Mouse (Mus musculus) embryonic facial prominence, embryonic 13.5 days (tissue): ENCODE results near the gene Stard5. TPM values are rescaled to one million over a fixed set of nuclear protein-coding genes. Genes with fewer than 3 reads are reported as not detected.
A peak's percentile ranks its signal among the peaks of the same experiment; 100 is the strongest.

ENCODE experiments used
- ATAC-seq: fragments of 200-750 bp; cut with Nextera tagmentation; 2 replicates; pipeline ENCODE4 v1.8.0; 2017; ENCODE audit warnings: low read depth; ENCODE audit not compliant: insufficient number of reproducible peaks, insufficient read depth, low FRiP score, low TSS enrichment
- H3K27ac ChIP-seq: fragments of 300-500 bp; sonication (generic); 2 replicates; pipeline ENCODE4 v1.5.1; 2015; ENCODE audit warnings: moderate library complexity, mild to moderate bottlenecking, inconsistent platforms
- H3K27me3 ChIP-seq: fragments of 300-500 bp; sonication (generic); 2 replicates; pipeline ENCODE4 v1.6.1; 2015; ENCODE audit warnings: mild to moderate bottlenecking, inconsistent platforms
- H3K36me3 ChIP-seq: fragments of 300-500 bp; sonication (generic); 2 replicates; pipeline ENCODE4 v1.6.1; 2015; ENCODE audit warnings: mild to moderate bottlenecking, inconsistent platforms
- H3K4me1 ChIP-seq: fragments of 300-500 bp; sonication (generic); 2 replicates; pipeline ENCODE4 v1.6.1; 2015; ENCODE audit warnings: inconsistent platforms
- H3K4me2 ChIP-seq: fragments of 300-500 bp; sonication (generic); 2 replicates; pipeline ENCODE4 v1.6.1; 2015; ENCODE audit warnings: moderate library complexity, mild to moderate bottlenecking, inconsistent platforms
- H3K4me3 ChIP-seq: fragments of 300-500 bp; sonication (generic); 2 replicates; pipeline ENCODE4 v1.5.1; 2015; ENCODE audit warnings: mild to moderate bottlenecking, inconsistent platforms
- H3K9ac ChIP-seq: fragments of 300-500 bp; sonication (generic); 2 replicates; pipeline ENCODE4 v1.6.1; 2015; ENCODE audit warnings: mild to moderate bottlenecking, inconsistent platforms
- H3K9me3 ChIP-seq: fragments of 300-500 bp; sonication (generic); 2 replicates; pipeline ENCODE4 v1.6.1; 2016; ENCODE audit warnings: inconsistent platforms
- WGBS: fragments of 180-500 bp; shearing (Covaris S2); methylation state at CpG from one replicate; pipeline ENCODE4 v1.1.7; 2015; ENCODE audit warnings: mixed read lengths; 5-methylcytosine and 5-hydroxymethylcytosine counted together
- polyA plus RNA-seq: library from polyadenylated mRNA; unstranded; fragments of >200 nt; fragmentation: Nextera tagmentation; extraction: Ambion mirVana; gene quantifications from 2 replicates; pipeline ENCODE4 v1.2.1, GENCODE M21; 2015

Gene Stard5
- polyA plus RNA-seq, 1 experiment from 2014 or later, result 29.2 TPM

DNA sequence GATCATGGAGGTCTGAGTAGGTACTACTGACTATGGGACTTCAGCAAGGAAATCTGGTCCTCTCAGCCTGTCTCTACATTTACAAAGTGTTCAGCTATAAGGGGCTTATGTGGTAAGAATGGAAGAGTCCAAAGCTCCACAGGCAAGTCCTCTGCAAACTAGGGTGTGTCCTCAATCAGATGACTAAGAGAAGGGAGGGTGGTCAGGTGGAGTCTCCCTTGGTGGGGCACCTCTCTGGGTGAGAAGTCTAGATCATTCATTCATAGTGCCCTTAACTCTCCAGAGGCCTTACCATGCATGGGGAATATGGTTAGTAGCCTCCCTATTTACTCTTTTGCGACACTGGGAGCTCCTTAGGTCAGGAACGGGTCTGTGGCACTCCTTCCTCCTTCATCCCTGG, 22.4 kb downstream of the Stard5 start:
- no peak overlapping the region for H3K4me2 ChIP-seq
- H3K36me3 ChIP-seq, result no peaks in the 10 kb centered on the region
- H3K9ac ChIP-seq, result no peak overlapping the region
- H3K4me3 ChIP-seq, result no peak overlapping the region
- no peaks in the 10 kb centered on the region for H3K9me3 ChIP-seq
- 84% methylated on average over 2 of the region's 2 CpGs for WGBS
- no peak overlapping the region for H3K27ac ChIP-seq
- no peak for ATAC-seq
- no peaks in the 10 kb centered on the region for H3K27me3 ChIP-seq
- H3K4me1 ChIP-seq, result no peaks in the 10 kb centered on the region

GRCm38 (mm10) chr7:83654938-83655630, 23.3 kb downstream of the Stard5 start:
- H3K27ac ChIP-seq, result no peak overlapping the region
- H3K36me3 ChIP-seq, result no peaks in the 10 kb centered on the region
- no peak overlapping the region for H3K4me3 ChIP-seq
- no peaks in the 10 kb centered on the region for H3K27me3 ChIP-seq
- H3K9me3 ChIP-seq, result no peaks in the 10 kb centered on the region
- no peaks in the 10 kb centered on the region for H3K4me1 ChIP-seq
- H3K4me2 ChIP-seq, result no peak overlapping the region
- no peak overlapping the region for H3K9ac ChIP-seq
- ATAC-seq, result no peak
- 61% methylated on average over 5 of the region's 5 CpGs for WGBS

DNA sequence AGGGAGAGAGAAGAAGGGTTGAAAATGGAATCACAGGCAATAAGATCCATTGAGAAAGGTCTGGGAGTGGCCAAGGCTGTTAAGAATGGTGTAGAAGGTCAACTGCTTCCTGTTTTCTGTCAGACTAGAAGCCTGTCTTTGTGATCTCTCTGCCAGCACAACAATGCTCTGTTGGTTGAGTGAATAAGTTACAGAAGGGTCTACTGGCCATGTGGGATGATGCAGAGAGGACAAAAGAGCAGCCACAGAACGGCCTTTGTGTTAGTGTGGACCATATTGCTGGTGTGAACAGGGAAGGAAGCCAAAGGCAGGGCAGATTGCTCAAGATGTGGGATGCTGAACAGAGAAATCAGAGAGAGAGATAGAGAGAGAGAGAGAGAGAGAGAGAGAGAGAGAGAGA, 27.0 kb downstream of the Stard5 start:
- Histone ChIP-seq H3K4me3 (no peak overlapping the region), H3K27ac (no peak overlapping the region), H3K36me3 (no peaks in the 10 kb centered on the region), H3K9me3 (no peaks in the 10 kb centered on the region), H3K27me3 (no peaks in the 10 kb centered on the region), H3K9ac (no peak overlapping the region), H3K4me1 (no peaks in the 10 kb centered on the region), H3K4me2 (no peak overlapping the region)
- no peak for ATAC-seq
- 76% methylated on average over 1 of the region's 1 CpGs for WGBS

DNA sequence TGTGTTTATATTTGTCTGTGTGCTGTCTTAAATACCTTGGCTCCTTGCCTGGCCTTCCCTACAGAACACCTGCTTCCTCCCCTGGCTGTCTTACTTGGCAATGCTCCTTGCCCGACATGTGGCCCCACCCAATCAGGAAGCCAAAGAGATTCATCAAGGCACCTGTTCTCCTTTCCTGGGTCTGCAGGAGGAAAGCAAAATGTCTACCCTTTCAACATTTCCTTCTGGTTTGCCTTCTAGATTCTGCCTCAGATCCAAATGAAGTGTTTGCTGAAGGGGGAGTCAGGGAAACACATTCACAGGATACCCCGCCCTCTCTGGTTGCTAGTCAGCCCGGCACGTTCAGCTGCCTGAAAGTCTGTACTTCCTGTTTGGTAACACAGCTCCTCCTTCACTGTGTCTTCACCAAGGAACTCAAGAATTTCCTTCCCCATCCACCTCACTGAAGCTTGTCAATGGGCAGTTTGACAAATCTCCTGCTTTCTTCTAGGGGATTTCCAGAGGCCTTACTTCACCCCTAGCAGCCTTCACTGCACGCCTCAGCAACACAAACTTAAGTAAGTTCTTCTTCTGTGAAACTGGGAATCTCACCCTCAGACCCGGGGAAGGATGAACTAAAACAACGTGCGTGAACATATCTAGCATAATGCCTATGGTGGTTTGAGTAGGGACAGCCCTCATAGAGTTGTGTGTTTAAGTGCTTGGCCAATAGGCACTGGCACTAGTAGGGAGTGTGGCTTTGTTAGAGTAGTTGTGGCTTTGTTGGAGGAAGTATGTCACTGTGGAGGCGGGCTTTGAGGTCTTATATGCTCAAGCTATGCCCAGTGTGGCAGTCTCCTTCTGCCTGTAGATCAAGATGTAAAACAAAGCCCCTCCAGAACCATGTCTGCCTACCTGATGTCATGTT, 27.7 kb downstream of the Stard5 start:
- no peaks in the 10 kb centered on the region for H3K4me1 ChIP-seq
- H3K27me3 ChIP-seq, result no peaks in the 10 kb centered on the region
- no peak for ATAC-seq
- no peaks in the 10 kb centered on the region for H3K9me3 ChIP-seq
- no peak overlapping the region for H3K4me3 ChIP-seq
- 83% methylated on average over 9 of the region's 9 CpGs for WGBS
- H3K27ac ChIP-seq, result no peak overlapping the region
- H3K36me3 ChIP-seq, result no peaks in the 10 kb centered on the region
- H3K4me2 ChIP-seq, result no peak overlapping the region
- H3K9ac ChIP-seq, result no peak overlapping the region

- no peaks in the 10 kb centered on the region for H3K27me3 ChIP-seq
- no peak overlapping the region for H3K27ac ChIP-seq
- H3K4me1 ChIP-seq, result no peaks in the 10 kb centered on the region
- H3K4me3 ChIP-seq, result no peak overlapping the region
- no peaks in the 10 kb centered on the region for H3K9me3 ChIP-seq
- no peak overlapping the region for H3K9ac ChIP-seq
- H3K4me2 ChIP-seq, result no peak overlapping the region
- no peaks in the 10 kb centered on the region for H3K36me3 ChIP-seq
- 90% methylated on average over 11 of the region's 11 CpGs for WGBS
- no peak for ATAC-seq
These were observed 28.5 kb downstream of the Stard5 start for GRCm38 (mm10) chr7:83660273-83660691.

GRCm38 (mm10) chr7:83661031-83661430, 29.3 kb downstream of the Stard5 start:
- Histone ChIP-seq H3K4me2 (no peak overlapping the region), H3K27me3 (no peaks in the 10 kb centered on the region), H3K4me3 (no peak overlapping the region), H3K36me3 (no peaks in the 10 kb centered on the region), H3K27ac (no peak overlapping the region), H3K9me3 (no peaks in the 10 kb centered on the region), H3K9ac (no peak overlapping the region), H3K4me1 (no peaks in the 10 kb centered on the region)
- 83% methylated on average over 10 of the region's 10 CpGs for WGBS
- ATAC-seq, result no peak

- no peak for ATAC-seq
- no peaks in the 10 kb centered on the region for H3K36me3 ChIP-seq
- H3K4me1 ChIP-seq, result no peaks in the 10 kb centered on the region
- H3K9ac ChIP-seq, result no peak overlapping the region
- H3K9me3 ChIP-seq, result no peaks in the 10 kb centered on the region
- H3K4me3 ChIP-seq, result no peak overlapping the region
- no peaks in the 10 kb centered on the region for H3K27me3 ChIP-seq
- no peak overlapping the region for H3K4me2 ChIP-seq
- H3K27ac ChIP-seq, result no peak overlapping the region
- WGBS, result 96% methylated on average over 3 of the region's 3 CpGs
These were observed 30.0 kb downstream of the Stard5 start for GRCm38 (mm10) chr7:83661763-83662162.

GRCm38 (mm10) chr7:83662711-83663375, 31.1 kb downstream of the Stard5 start:
- Histone ChIP-seq H3K27me3 (no peaks in the 10 kb centered on the region), H3K4me1 (no peaks in the 10 kb centered on the region), H3K27ac (no peak overlapping the region), H3K4me3 (no peak overlapping the region), H3K9me3 (no peaks in the 10 kb centered on the region), H3K9ac (no peak overlapping the region), H3K36me3 (no peaks in the 10 kb centered on the region), H3K4me2 (no peak overlapping the region)
- WGBS, result 82% methylated on average over 6 of the region's 6 CpGs
- ATAC-seq, result no peak

- Histone ChIP-seq H3K27me3 (no peaks in the 10 kb centered on the region), H3K4me3 (no peak overlapping the region), H3K4me2 (no peak overlapping the region), H3K9me3 (no peaks in the 10 kb centered on the region), H3K27ac (no peak overlapping the region), H3K9ac (no peak overlapping the region), H3K4me1 (0 out of 2 replicates have a peak, but pooled peaks cover 4% of the 10 kb centered on the region), H3K36me3 (no peaks in the 10 kb centered on the region)
- no peak for ATAC-seq
- 83% methylated on average over 4 of the region's 4 CpGs for WGBS
These were observed 34.4 kb downstream of the Stard5 start for GRCm38 (mm10) chr7:83666087-83666595.

DNA sequence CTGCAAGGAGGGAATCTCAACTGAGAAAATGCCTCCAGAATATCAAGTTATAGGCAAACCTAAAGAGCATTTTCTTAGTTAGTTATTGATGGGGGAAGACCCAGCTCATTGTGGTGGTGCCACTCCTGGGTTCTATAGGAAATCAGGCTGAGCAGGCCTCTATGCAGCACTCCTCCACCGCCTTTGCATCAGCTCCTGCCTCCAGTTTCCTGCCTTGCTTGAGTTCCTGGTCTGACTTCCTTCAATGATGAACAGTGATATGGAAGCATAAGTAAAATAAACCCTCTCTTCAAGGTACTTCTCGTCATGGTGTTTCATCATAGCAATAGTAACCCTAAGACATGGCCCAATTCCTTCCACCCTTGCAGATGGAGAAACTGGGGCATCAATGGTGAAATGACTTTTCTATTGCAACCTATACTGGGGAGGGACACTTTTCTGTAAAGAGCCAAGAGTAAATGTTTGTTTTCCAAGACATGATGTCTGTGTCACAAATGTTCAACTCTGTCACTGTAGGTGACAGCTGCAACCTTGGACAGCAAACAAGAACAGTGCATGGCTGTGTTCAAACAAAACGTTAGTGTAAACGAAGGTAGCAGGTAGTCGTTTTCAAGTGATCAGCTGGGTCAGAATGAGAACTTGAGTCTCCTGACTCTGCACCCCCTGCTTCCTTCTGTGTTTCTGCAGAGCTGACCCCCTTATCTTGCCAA, 36.3 kb downstream of the Stard5 start:
- no peaks in the 10 kb centered on the region for H3K36me3 ChIP-seq
- H3K27ac ChIP-seq, result no peak overlapping the region
- 0 out of 2 replicates have a peak, but pooled peaks cover 4% of the 10 kb centered on the region for H3K4me1 ChIP-seq
- ATAC-seq, result no peak
- H3K9ac ChIP-seq, result no peak overlapping the region
- H3K9me3 ChIP-seq, result no peaks in the 10 kb centered on the region
- H3K27me3 ChIP-seq, result no peaks in the 10 kb centered on the region
- H3K4me2 ChIP-seq, result no peak overlapping the region
- H3K4me3 ChIP-seq, result no peak overlapping the region
- 84% methylated on average over 5 of the region's 5 CpGs for WGBS

GRCm38 (mm10) chr7:83668724-83669123, 37.0 kb downstream of the Stard5 start:
- Histone ChIP-seq H3K4me3 (no peak overlapping the region), H3K27ac (no peak overlapping the region), H3K9me3 (no peaks in the 10 kb centered on the region), H3K36me3 (no peaks in the 10 kb centered on the region), H3K4me2 (no peak overlapping the region), H3K9ac (0 out of 2 replicates have a peak overlapping the region, but pooled peaks have one; percentile 36), H3K4me1 (0 out of 2 replicates have a peak, but pooled peaks cover 4% of the 10 kb centered on the region), H3K27me3 (no peaks in the 10 kb centered on the region)
- 8% methylated on average over 1 of the region's 1 CpGs for whole genome bisulfite sequencing
- no peak for ATAC-seq
